Mouse (Mus musculus) embryonic facial prominence, embryonic 11.5 days (tissue): ENCODE results near the gene Unc119b. TPM values are rescaled to one million over a fixed set of nuclear protein-coding genes. Genes with fewer than 3 reads are reported as not detected.

ENCODE experiments used
- ATAC-seq: fragments of 200-750 bp; cut with Nextera tagmentation; replicated peaks from 2 replicates; pipeline ENCODE4 v1.8.0; 2017; ENCODE audit warnings: low read depth; ENCODE audit not compliant: insufficient number of reproducible peaks, low FRiP score, low TSS enrichment
- DNase-seq: peaks from one replicate; pipeline ENCODE4 v3.0.0-alpha.2; 2015; ENCODE audit warnings: low spot score
- H3K27ac ChIP-seq: fragments of 300-500 bp; sonication (generic); replicated peaks from 2 replicates; pipeline ENCODE4 v1.5.1; 2014; ENCODE audit warnings: mild to moderate bottlenecking, low read depth, low read length, control low read depth
- H3K27me3 ChIP-seq: fragments of 300-500 bp; sonication (generic); 2 replicates; pipeline ENCODE4 v1.6.1; 2014; ENCODE audit warnings: mild to moderate bottlenecking, low read length, moderate library complexity, mixed read lengths; ENCODE audit not compliant: control insufficient read depth, insufficient read depth
- H3K36me3 ChIP-seq: fragments of 300-500 bp; sonication (generic); replicated peaks from 2 replicates; pipeline ENCODE4 v1.6.1; 2014; ENCODE audit warnings: low read depth, mild to moderate bottlenecking, low read length, moderate library complexity, mixed read lengths; ENCODE audit not compliant: control insufficient read depth, insufficient read depth
- H3K4me1 ChIP-seq: fragments of 300-500 bp; sonication (generic); 2 replicates; pipeline ENCODE4 v1.6.1; 2014; ENCODE audit warnings: low read length, mixed read lengths; ENCODE audit not compliant: control insufficient read depth, insufficient read depth
- H3K4me2 ChIP-seq: fragments of 300-500 bp; sonication (generic); 2 replicates; pipeline ENCODE4 v1.6.1; 2014; ENCODE audit warnings: low read depth, mild to moderate bottlenecking, control low read depth, low read length, moderate library complexity
- H3K4me3 ChIP-seq: fragments of 300-500 bp; sonication (generic); 2 replicates; pipeline ENCODE4 v1.5.1; 2014; ENCODE audit warnings: low read depth, low read length, control low read depth
- H3K9ac ChIP-seq: fragments of 300-500 bp; sonication (generic); replicated peaks from 2 replicates; pipeline ENCODE4 v1.6.1; 2014; ENCODE audit warnings: mild to moderate bottlenecking, control low read depth, low read length
- H3K9me3 ChIP-seq: fragments of 300-500 bp; sonication (generic); replicated peaks from 2 replicates; pipeline ENCODE4 v1.6.1; 2016; ENCODE audit warnings: mild to moderate bottlenecking, low read length, inconsistent platforms, mixed read lengths; ENCODE audit not compliant: control insufficient read depth
- WGBS: fragments of 180-500 bp; shearing (Covaris S2); extraction: QIAGEN DNeasy Blood & Tissue Kit; methylation state at CpG from one replicate; pipeline ENCODE4 v1.1.7; 2014; 5-methylcytosine and 5-hydroxymethylcytosine counted together
- polyA plus RNA-seq: library from polyadenylated mRNA; unstranded; fragments of >200 nt; fragmentation: Nextera tagmentation; extraction: Ambion mirVana; gene quantifications from 2 replicates; pipeline ENCODE4 v1.2.1, GENCODE M21; 2014

Gene Unc119b
- polyA plus RNA-seq = 49.6 and 53.0 TPM in 2 replicates

GRCm38 (mm10) chr5:115134234-115135165 is at the start of gene Unc119b:
Gene Unc119b, minus strand, starts transcription at chr5:115134975.
- Histone ChIP-seq H3K36me3 (no peaks in the 10 kb centered on the region; the same call in 1 of the 2 replicates), H3K27me3 (no peaks in the 10 kb centered on the region), H3K27ac (no peak within 1 kb of the TSS), H3K9me3 (no peaks in the 10 kb centered on the region), H3K4me2 (peak within 1 kb of the TSS; percentile 85), H3K4me3 (peak within 1 kb of the TSS; percentile 84), H3K4me1 (no peaks in the 10 kb centered on the region), H3K9ac (peak within 1 kb of the TSS; percentile 90)
- 0% methylated on average over 58 of the region's 81 CpGs for WGBS
- ATAC-seq (peak; percentile 85), DNase-seq (peak; percentile 93)

- 79% methylated on average over 10 of the region's 10 CpGs for WGBS
- Histone ChIP-seq H3K4me1 (no peaks in the 10 kb centered on the region), H3K9ac (no peak overlapping the region), H3K4me2 (no peak overlapping the region), H3K27ac (no peak overlapping the region), H3K9me3 (no peaks in the 10 kb centered on the region), H3K36me3 (no peaks in the 10 kb centered on the region), H3K27me3 (no peaks in the 10 kb centered on the region), H3K4me3 (no peak overlapping the region)
- ATAC-seq = no peak
- no peak for DNase-seq
Observed at GRCm38 (mm10) chr5:115183482-115183881, 48.7 kb upstream of the Unc119b start.

GRCm38 (mm10) chr5:115182925-115183324 is 48.1 kb upstream of the Unc119b start:
- Histone ChIP-seq H3K4me1 (no peaks in the 10 kb centered on the region), H3K36me3 (no peaks in the 10 kb centered on the region), H3K27me3 (no peaks in the 10 kb centered on the region), H3K27ac (no peak overlapping the region), H3K4me3 (no peak overlapping the region), H3K4me2 (no peak overlapping the region), H3K9ac (no peak overlapping the region), H3K9me3 (no peaks in the 10 kb centered on the region)
- no peak for DNase-seq
- no peak for ATAC-seq
- WGBS = 82% methylated on average over 8 of the region's 8 CpGs

GRCm38 (mm10) chr5:115181248-115181940 is 46.6 kb upstream of the Unc119b start:
- H3K4me3 ChIP-seq = no peak overlapping the region
- H3K27me3 ChIP-seq = no peaks in the 10 kb centered on the region
- ATAC-seq = no peak
- no peak overlapping the region for H3K9ac ChIP-seq
- WGBS = 83% methylated on average over 13 of the region's 13 CpGs
- no peak for DNase-seq
- H3K9me3 ChIP-seq = no peaks in the 10 kb centered on the region
- H3K4me1 ChIP-seq = no peaks in the 10 kb centered on the region
- no peaks in the 10 kb centered on the region for H3K36me3 ChIP-seq
- H3K27ac ChIP-seq = no peak overlapping the region
- no peak overlapping the region for H3K4me2 ChIP-seq

GRCm38 (mm10) chr5:115179596-115179995 is 44.8 kb upstream of the Unc119b start:
- ATAC-seq (no peak), DNase-seq (no peak)
- H3K27me3 ChIP-seq = no peaks in the 10 kb centered on the region
- H3K9ac ChIP-seq = no peak overlapping the region
- no peak overlapping the region for H3K4me2 ChIP-seq
- no peaks in the 10 kb centered on the region for H3K36me3 ChIP-seq
- H3K4me3 ChIP-seq = no peak overlapping the region
- no peaks in the 10 kb centered on the region for H3K4me1 ChIP-seq
- no peaks in the 10 kb centered on the region for H3K9me3 ChIP-seq
- H3K27ac ChIP-seq = no peak overlapping the region
- WGBS = 92% methylated on average over 11 of the region's 11 CpGs

- 79% methylated on average over 6 of the region's 6 CpGs for WGBS
- Histone ChIP-seq H3K9me3 (no peaks in the 10 kb centered on the region), H3K4me2 (no peak overlapping the region), H3K4me1 (no peaks in the 10 kb centered on the region), H3K4me3 (no peak overlapping the region), H3K36me3 (no peaks in the 10 kb centered on the region), H3K27me3 (no peaks in the 10 kb centered on the region), H3K27ac (no peak overlapping the region), H3K9ac (no peak overlapping the region)
- ATAC-seq (no peak), DNase-seq (no peak)
Observed at GRCm38 (mm10) chr5:115177866-115178265, 43.1 kb upstream of the Unc119b start.

- no peak for DNase-seq
- no peak overlapping the region for H3K27ac ChIP-seq
- no peak overlapping the region for H3K4me3 ChIP-seq
- WGBS = 100% methylated on average over 1 of the region's 1 CpGs
- no peak overlapping the region for H3K4me2 ChIP-seq
- no peaks in the 10 kb centered on the region for H3K36me3 ChIP-seq
- H3K9ac ChIP-seq = no peak overlapping the region
- no peaks in the 10 kb centered on the region for H3K4me1 ChIP-seq
- no peak for ATAC-seq
- H3K9me3 ChIP-seq = no peaks in the 10 kb centered on the region
- H3K27me3 ChIP-seq = no peaks in the 10 kb centered on the region
Observed at GRCm38 (mm10) chr5:115174554-115174953, 39.8 kb upstream of the Unc119b start.

GRCm38 (mm10) chr5:115170150-115170549 is 35.4 kb upstream of the Unc119b start:
- no peak for ATAC-seq
- H3K36me3 ChIP-seq = no peaks in the 10 kb centered on the region
- H3K9me3 ChIP-seq = no peaks in the 10 kb centered on the region
- no peaks in the 10 kb centered on the region for H3K4me1 ChIP-seq
- no peak overlapping the region for H3K4me2 ChIP-seq
- DNase-seq = no peak
- H3K27ac ChIP-seq = no peak overlapping the region
- H3K4me3 ChIP-seq = no peak overlapping the region
- no peak overlapping the region for H3K9ac ChIP-seq
- no peaks in the 10 kb centered on the region for H3K27me3 ChIP-seq
- 79% methylated on average over 8 of the region's 8 CpGs for WGBS
